Mouse (Mus musculus) stomach, embryonic 14.5 days (tissue): ENCODE results near the gene Rala. TPM values are rescaled to one million over a fixed set of nuclear protein-coding genes. Genes with fewer than 3 reads are reported as not detected.

Experiments
- ATAC-seq: fragments of 200-750 bp; cut with Nextera tagmentation; 2 replicates; pipeline ENCODE4 v1.8.0; 2017; ENCODE audit warnings: low read depth, moderate TSS enrichment; ENCODE audit not compliant: insufficient number of reproducible peaks, insufficient read depth, low FRiP score
- H3K27ac ChIP-seq: fragments of 300-500 bp; sonication (generic); 2 replicates; pipeline ENCODE4 v1.5.1; 2014; ENCODE audit warnings: mild to moderate bottlenecking, low read length, moderate library complexity, mixed read lengths
- H3K27me3 ChIP-seq: fragments of 300-500 bp; sonication (generic); 2 replicates; pipeline ENCODE4 v1.6.1; 2014; ENCODE audit warnings: low read length, control low read depth, mixed read lengths; ENCODE audit not compliant: control insufficient read depth, insufficient read depth
- H3K36me3 ChIP-seq: fragments of 300-500 bp; sonication (generic); 2 replicates; pipeline ENCODE4 v1.6.1; 2014; ENCODE audit warnings: mild to moderate bottlenecking, control low read depth, low read length, moderate library complexity, mixed read lengths; ENCODE audit not compliant: control insufficient read depth, insufficient read depth
- H3K4me1 ChIP-seq: fragments of 300-500 bp; sonication (generic); 2 replicates; pipeline ENCODE4 v1.6.1; 2014; ENCODE audit warnings: low read length, control low read depth, mixed read lengths; ENCODE audit not compliant: control insufficient read depth, insufficient read depth
- H3K4me2 ChIP-seq: fragments of 300-500 bp; sonication (generic); replicated peaks from 2 replicates; pipeline ENCODE4 v1.6.1; 2014; ENCODE audit warnings: low read depth, low read length, control low read depth
- H3K4me3 ChIP-seq: fragments of 300-500 bp; sonication (generic); 2 replicates; pipeline ENCODE4 v1.5.1; 2014; ENCODE audit warnings: low read depth, low read length, control low read depth
- H3K9ac ChIP-seq: fragments of 300-500 bp; sonication (generic); replicated peaks from 2 replicates; pipeline ENCODE4 v1.6.1; 2014; ENCODE audit warnings: low read depth, mild to moderate bottlenecking, control low read depth, low read length, moderate library complexity, mixed read lengths
- H3K9me3 ChIP-seq: fragments of 300-500 bp; sonication (generic); 2 replicates; pipeline ENCODE4 v1.6.1; 2016; ENCODE audit warnings: low read depth, low read length, control low read depth; ENCODE audit not compliant: control insufficient read depth
- WGBS: fragments of 180-500 bp; shearing (Covaris S2); extraction: QIAGEN DNeasy Blood & Tissue Kit; methylation state at CpG from one replicate; pipeline ENCODE4 v1.1.7; 2014; 5-methylcytosine and 5-hydroxymethylcytosine counted together
- polyA plus RNA-seq: library from polyadenylated mRNA; unstranded; fragments of >200 nt; fragmentation: Nextera tagmentation; extraction: Ambion mirVana; gene quantifications from 2 replicates; pipeline ENCODE4 v1.2.1, GENCODE M21; 2014

The Rala gene
- polyA plus RNA-seq, 1 experiment from 2014 or later = 105 TPM

GRCm38 (mm10) chr13:17859365-17860033 lies 84.5 kb downstream of the Rala start:
- Histone ChIP-seq H3K27me3 (no peaks in the 10 kb centered on the region), H3K36me3 (no peaks in the 10 kb centered on the region), H3K4me2 (no peak overlapping the region), H3K4me3 (no peak overlapping the region), H3K27ac (no peak overlapping the region), H3K9ac (no peak overlapping the region), H3K9me3 (no peaks in the 10 kb centered on the region), H3K4me1 (no peaks in the 10 kb centered on the region)
- 76% methylated on average over 13 of the region's 13 CpGs for WGBS
- ATAC-seq = no peak

GRCm38 (mm10) chr13:17857046-17857445 lies 87.0 kb downstream of the Rala start:
- Histone ChIP-seq H3K4me3 (no peak overlapping the region), H3K36me3 (no peaks in the 10 kb centered on the region), H3K9ac (no peak overlapping the region), H3K27ac (no peak overlapping the region), H3K4me2 (no peak overlapping the region), H3K27me3 (no peaks in the 10 kb centered on the region), H3K9me3 (no peaks in the 10 kb centered on the region), H3K4me1 (no peaks in the 10 kb centered on the region)
- WGBS = 80% methylated on average over 9 of the region's 9 CpGs
- ATAC-seq = no peak

GRCm38 (mm10) chr13:17855492-17856138 lies 88.4 kb downstream of the Rala start:
- H3K9me3 ChIP-seq = no peaks in the 10 kb centered on the region
- peak; percentile 68 for ATAC-seq
- H3K4me2 ChIP-seq = peak overlapping the region; percentile 15
- H3K9ac ChIP-seq = no peak overlapping the region
- H3K27me3 ChIP-seq = no peaks in the 10 kb centered on the region
- no peak overlapping the region for H3K27ac ChIP-seq
- 7% methylated on average over 13 of the region's 13 CpGs for WGBS
- no peak overlapping the region for H3K4me3 ChIP-seq
- H3K4me1 ChIP-seq = no peaks in the 10 kb centered on the region
- H3K36me3 ChIP-seq = no peaks in the 10 kb centered on the region

- no peak overlapping the region for H3K4me3 ChIP-seq
- no peaks in the 10 kb centered on the region for H3K4me1 ChIP-seq
- H3K27me3 ChIP-seq = no peaks in the 10 kb centered on the region
- no peak for ATAC-seq
- 42% methylated on average over 6 of the region's 6 CpGs for WGBS
- H3K9ac ChIP-seq = no peak overlapping the region
- H3K27ac ChIP-seq = no peak overlapping the region
- H3K9me3 ChIP-seq = no peaks in the 10 kb centered on the region
- H3K36me3 ChIP-seq = no peaks in the 10 kb centered on the region
- H3K4me2 ChIP-seq = no peak overlapping the region
Measured at GRCm38 (mm10) chr13:17854755-17855154, 89.3 kb downstream of the Rala start.

GRCm38 (mm10) chr13:17843336-17843735 lies 100.7 kb downstream of the Rala start:
- H3K4me1 ChIP-seq = no peaks in the 10 kb centered on the region
- 89% methylated on average over 2 of the region's 2 CpGs for WGBS
- no peak overlapping the region for H3K9ac ChIP-seq

GRCm38 (mm10) chr13:17842756-17843155 lies 101.3 kb downstream of the Rala start:
- Histone ChIP-seq H3K27me3 (no peaks in the 10 kb centered on the region), H3K36me3 (no peaks in the 10 kb centered on the region), H3K4me2 (no peak overlapping the region), H3K9me3 (no peaks in the 10 kb centered on the region), H3K9ac (no peak overlapping the region), H3K27ac (no peak overlapping the region), H3K4me1 (0 out of 2 replicates have a peak, but pooled peaks cover 2% of the 10 kb centered on the region), H3K4me3 (no peak overlapping the region)
- 53% methylated on average over 4 of the region's 4 CpGs for WGBS
- no peak for ATAC-seq

More at GRCm38 (mm10) chr13:17843336-17843735, 100.7 kb downstream of the Rala start:
- Histone ChIP-seq H3K4me3 (no peak overlapping the region), H3K36me3 (no peaks in the 10 kb centered on the region), H3K27ac (no peak overlapping the region), H3K9me3 (no peaks in the 10 kb centered on the region), H3K4me2 (no peak overlapping the region), H3K27me3 (no peaks in the 10 kb centered on the region)
- no peak for ATAC-seq

GRCm38 (mm10) chr13:17839137-17839536 lies 104.9 kb downstream of the Rala start:
- Histone ChIP-seq H3K4me1 (0 out of 2 replicates have a peak, but pooled peaks cover 2% of the 10 kb centered on the region), H3K9me3 (no peaks in the 10 kb centered on the region), H3K27me3 (no peaks in the 10 kb centered on the region), H3K27ac (no peak overlapping the region), H3K4me3 (no peak overlapping the region), H3K4me2 (no peak overlapping the region), H3K9ac (no peak overlapping the region), H3K36me3 (no peaks in the 10 kb centered on the region)
- 88% methylated on average over 5 of the region's 5 CpGs for WGBS
- no peak for ATAC-seq

- no peak; the same call in 1 of the 2 replicates for ATAC-seq
Measured at GRCm38 (mm10) chr13:17838484-17838851, 105.6 kb downstream of the Rala start.

More at GRCm38 (mm10) chr13:17838484-17838851, 105.6 kb downstream of the Rala start:
- 31% methylated on average over 4 of the region's 4 CpGs for WGBS
- H3K36me3 ChIP-seq = no peaks in the 10 kb centered on the region
- H3K4me3 ChIP-seq = no peak overlapping the region
- no peak overlapping the region for H3K9ac ChIP-seq
- H3K27ac ChIP-seq = no peak overlapping the region
- no peak overlapping the region for H3K4me2 ChIP-seq
- H3K4me1 ChIP-seq = 0 out of 2 replicates have a peak, but pooled peaks cover 2% of the 10 kb centered on the region
- no peaks in the 10 kb centered on the region for H3K9me3 ChIP-seq
- H3K27me3 ChIP-seq = no peaks in the 10 kb centered on the region
